In the genomic region with DNA sequence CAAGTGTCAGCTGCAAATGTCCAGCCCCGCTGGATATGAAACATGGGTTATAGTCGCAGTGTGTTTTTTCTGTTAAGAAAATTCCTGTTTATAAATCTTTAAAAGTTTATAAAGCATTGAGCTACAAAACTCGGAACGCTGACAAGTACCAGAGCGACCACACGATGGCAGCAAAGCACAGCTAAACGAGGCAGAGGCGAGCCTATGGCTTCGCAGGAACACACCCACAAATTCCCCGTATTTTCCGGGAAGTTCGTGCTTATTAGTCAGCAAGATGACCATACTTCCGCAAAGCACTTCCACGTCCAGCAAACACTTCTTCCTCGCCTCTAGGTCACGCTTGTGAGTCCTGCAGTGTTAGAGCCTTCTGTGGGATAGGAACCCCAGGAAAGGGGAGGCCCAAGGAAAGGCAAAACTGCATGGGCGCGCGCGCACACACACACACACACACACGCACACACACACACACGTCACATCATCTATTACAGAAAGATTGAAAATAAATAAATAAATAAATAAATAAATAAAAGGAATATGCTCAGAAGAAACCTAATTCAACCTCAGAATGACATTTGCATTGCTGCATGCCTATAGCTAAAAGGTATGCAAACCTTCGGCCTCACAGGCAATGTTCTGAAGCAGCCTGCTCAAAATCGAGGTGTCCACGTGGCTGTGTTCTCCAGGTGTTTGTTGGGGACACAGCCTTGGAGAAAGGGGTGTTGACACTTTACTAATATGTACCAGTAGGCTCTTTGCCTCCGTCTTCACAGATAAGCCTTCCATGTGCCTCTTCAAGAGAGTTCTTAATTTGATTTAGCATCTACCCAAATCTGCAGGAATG, we compare ENCODE assay signal across 8 mouse cellular contexts.
A peak's percentile ranks its signal among the peaks of the same experiment; 100 is the strongest.
DNase-seq lines count a peak whose midpoint lies in the region; ATAC-seq and TF ChIP-seq lines count a peak whose summit lies in the region.

No protein-coding gene starts in this region.

- 26% methylated on average over 26 of the region's 26 CpGs for WGBS in lung, adult 2 months

- ATAC-seq in Patski: peak; percentile 67
- ATAC-seq in hematopoietic stem cell, adult 5-6 weeks (replicated peaks in 1 of 2; ENCODE audit: insufficient read depth in 1 of 2, low FRiP score in 2 of 2, low TSS enrichment in 1 of 2, low read depth in 1 of 2, poor library complexity in 2 of 2, severe bottlenecking in 2 of 2): peak; percentile 76 to 87

- CTCF ChIA-PET in Patski (lab: Charles Lee): interaction anchor here (0.7 to 1.6 kb wide), 8 partner anchors 10 to 984 kb away, joined by 3 to 6 read pairs (median 4); no protein-coding TSS in a partner anchor

- POLR2A ChIA-PET in Patski (lab: Charles Lee): no interaction called here

- TF ChIP-seq POLR2A in lung, adult 2 months (IDR thresholded peaks at IDR 0.05; ENCODE audit: borderline replicate concordance, extremely low read depth, low read depth, low read length): no peak

- no peaks in the 10 kb centered on the region for H3K4me1 ChIP-seq in lung, adult 2 months (ENCODE audit: control insufficient read depth, insufficient read depth, low read length)

- H3K27me3 ChIP-seq in Patski: peaks cover 12% of the 10 kb centered on the region

- DNase-seq in Patski (ENCODE audit: low read depth, low spot score): peak; percentile 10
- peak; percentile 77 for DNase-seq in cerebellum, adult 8-10 months
- peak; percentile 33 to 90 for DNase-seq in frontal cortex, adult 2 months (ENCODE audit: extremely low spot score in 1 of 2, low spot score in 1 of 2)
- peak; percentile 49 to 79 for DNase-seq in layer of hippocampus, adult 8-10 months (ENCODE audit: low spot score in 2 of 2)
- peak; percentile 45 for DNase-seq in lung, adult 2 months
- peak; percentile 90 for DNase-seq in retina, embryonic 14.5 days (ENCODE audit: low spot score)
- peak; percentile 54 for DNase-seq in yolk sac, embryonic 10.5 days (ENCODE audit: low spot score)

- H3K4me3 ChIP-seq in lung, adult 2 months (replicated peaks; ENCODE audit: extremely low read depth, low read depth, low read length): no peak overlapping the region

- peak; percentile 84 for TF ChIP-seq CTCF in Patski (IDR thresholded peaks at IDR 0.05)
- TF ChIP-seq CTCF in lung, adult 2 months (IDR thresholded peaks at IDR 0.05; ENCODE audit: insufficient read depth, low read length): peak; percentile 78

- in situ Hi-C loops in Patski (cut with MboI; ENCODE audit: low pct_unique_long_range_greater_than_20kb): no loop called here

Comparison
In these comparisons a context has a peak if more than half of its experiments do, and no peak if none do; other contexts are left out.
1. DNase-seq: peak in every context shown above with its lines; median percentile 90 in retina, embryonic 14.5 days; 77 in cerebellum, adult 8-10 months; 64 in layer of hippocampus, adult 8-10 months; 62 in frontal cortex, adult 2 months; 54 in yolk sac, embryonic 10.5 days; 45 in lung, adult 2 months; 10 in Patski.